Mouse (Mus musculus): ENCODE data around the gene Ttyh1. TPM values are rescaled to one million over a fixed set of nuclear protein-coding genes. Genes with fewer than 3 reads are reported as not detected.

The Ttyh1 gene
- polyA plus RNA-seq, 1 experiment from 2014 or later = 87.3 TPM

DNA sequence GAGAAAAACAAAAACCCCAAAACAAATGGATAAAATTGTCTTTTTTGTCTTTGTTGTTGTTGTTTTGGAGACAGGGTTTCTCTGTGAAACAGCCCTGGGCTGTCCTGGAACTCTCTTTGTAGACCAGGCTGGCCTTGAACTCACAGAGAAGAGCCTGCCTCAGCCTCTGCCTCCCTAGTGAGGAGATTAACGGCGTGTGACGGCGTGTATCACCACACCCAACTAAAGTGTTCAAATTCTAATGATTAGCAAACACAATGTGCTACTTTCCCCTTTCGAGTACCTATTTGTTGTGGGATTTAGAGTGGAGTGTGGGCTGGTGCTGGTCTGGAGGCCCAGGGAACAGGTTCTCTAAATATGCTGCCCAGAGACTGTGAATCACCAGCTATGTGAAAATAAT is 15.7 kb downstream of the Ttyh1 start:
- no peak for ATAC-seq (replicated peaks; ENCODE audit: low FRiP score)
- no peak for DNase-seq (ENCODE audit: low spot score)
- Histone ChIP-seq H3K27ac (ENCODE audit: low read depth, low read length) (no peak overlapping the region), H3K9ac (ENCODE audit: low read length) (no peak overlapping the region), H3K36me3 (ENCODE audit: control insufficient read depth, insufficient read depth, low read length) (peaks cover 7% of the 10 kb centered on the region), H3K9me3 (ENCODE audit: control insufficient read depth, low read length) (no peaks in the 10 kb centered on the region), H3K4me2 (ENCODE audit: low read depth, low read length, severe bottlenecking) (no peak overlapping the region), H3K27me3 (ENCODE audit: control insufficient read depth, insufficient read depth, low read length) (no peaks in the 10 kb centered on the region), H3K4me1 (replicated peaks; ENCODE audit: control insufficient read depth, insufficient read depth, low read length) (peaks cover 4% of the 10 kb centered on the region; the same call in 1 of the 2 replicates), H3K4me3 (ENCODE audit: low read depth, low read length) (no peak overlapping the region)
- WGBS = 88% methylated on average over 5 of the region's 5 CpGs

- ATAC-seq (replicated peaks; ENCODE audit: low FRiP score) (peak; percentile 42), DNase-seq (ENCODE audit: low spot score) (peak; percentile 64)
- Histone ChIP-seq H3K27ac (ENCODE audit: low read depth, low read length) (peak overlapping the region; percentile 37; the same call in 1 of the 2 replicates), H3K4me1 (replicated peaks; ENCODE audit: control insufficient read depth, insufficient read depth, low read length) (peaks cover 4% of the 10 kb centered on the region; the same call in 1 of the 2 replicates), H3K9me3 (ENCODE audit: control insufficient read depth, low read length) (no peaks in the 10 kb centered on the region), H3K4me2 (ENCODE audit: low read depth, low read length, severe bottlenecking) (peak overlapping the region; percentile 71), H3K4me3 (ENCODE audit: low read depth, low read length) (peak overlapping the region; percentile 73), H3K9ac (ENCODE audit: low read length) (peak overlapping the region; percentile 80), H3K36me3 (ENCODE audit: control insufficient read depth, insufficient read depth, low read length) (peaks cover 9% of the 10 kb centered on the region), H3K27me3 (ENCODE audit: control insufficient read depth, insufficient read depth, low read length) (no peaks in the 10 kb centered on the region)
- WGBS = under 1% methylated on average over 16 of the region's 16 CpGs
These were observed 17.2 kb downstream of the Ttyh1 start for GRCm38 (mm10) chr7:4136404-4136770.

GRCm38 (mm10) chr7:4136771-4137531 is 17.7 kb downstream of the Ttyh1 start, which contains the start of gene Leng8:
Leng8 (plus strand) TSS chr7:4137039.
- peaks cover 14% of the 10 kb centered on the region for H3K36me3 ChIP-seq (ENCODE audit: control insufficient read depth, insufficient read depth, low read length)
- WGBS = under 1% methylated on average over 60 of the region's 78 CpGs
- DNase-seq (ENCODE audit: low spot score) (peak; percentile 99), ATAC-seq (replicated peaks; ENCODE audit: low FRiP score) (peak; percentile 99)
- H3K9me3 ChIP-seq (ENCODE audit: control insufficient read depth, low read length) = no peaks in the 10 kb centered on the region
- peaks cover 4% of the 10 kb centered on the region; the same call in 1 of the 2 replicates for H3K4me1 ChIP-seq (replicated peaks; ENCODE audit: control insufficient read depth, insufficient read depth, low read length)
- peak within 1 kb of the TSS; percentile 80 for H3K9ac ChIP-seq (ENCODE audit: low read length)
- H3K27ac ChIP-seq (ENCODE audit: low read depth, low read length) = peak within 1 kb of the TSS; percentile 90
- no peaks in the 10 kb centered on the region for H3K27me3 ChIP-seq (ENCODE audit: control insufficient read depth, insufficient read depth, low read length)
- H3K4me3 ChIP-seq (ENCODE audit: low read depth, low read length) = peak within 1 kb of the TSS; percentile 73
- peak within 1 kb of the TSS; percentile 75 for H3K4me2 ChIP-seq (ENCODE audit: low read depth, low read length, severe bottlenecking)

- Histone ChIP-seq H3K9ac (ENCODE audit: low read length) (peak overlapping the region; percentile 80), H3K4me2 (ENCODE audit: low read depth, low read length, severe bottlenecking) (peak overlapping the region; percentile 75), H3K27ac (ENCODE audit: low read depth, low read length) (no peak overlapping the region), H3K4me3 (ENCODE audit: low read depth, low read length) (peak overlapping the region; percentile 73), H3K9me3 (ENCODE audit: control insufficient read depth, low read length) (no peaks in the 10 kb centered on the region), H3K27me3 (ENCODE audit: control insufficient read depth, insufficient read depth, low read length) (no peaks in the 10 kb centered on the region), H3K36me3 (ENCODE audit: control insufficient read depth, insufficient read depth, low read length) (peaks cover 18% of the 10 kb centered on the region), H3K4me1 (replicated peaks; ENCODE audit: control insufficient read depth, insufficient read depth, low read length) (peaks cover 4% of the 10 kb centered on the region; the same call in 1 of the 2 replicates)
- DNase-seq (ENCODE audit: low spot score) = no peak
- no peak for ATAC-seq (replicated peaks; ENCODE audit: low FRiP score)
- WGBS = 62% methylated on average over 3 of the region's 3 CpGs
These were observed 18.5 kb downstream of the Ttyh1 start for GRCm38 (mm10) chr7:4137746-4138145.

DNA sequence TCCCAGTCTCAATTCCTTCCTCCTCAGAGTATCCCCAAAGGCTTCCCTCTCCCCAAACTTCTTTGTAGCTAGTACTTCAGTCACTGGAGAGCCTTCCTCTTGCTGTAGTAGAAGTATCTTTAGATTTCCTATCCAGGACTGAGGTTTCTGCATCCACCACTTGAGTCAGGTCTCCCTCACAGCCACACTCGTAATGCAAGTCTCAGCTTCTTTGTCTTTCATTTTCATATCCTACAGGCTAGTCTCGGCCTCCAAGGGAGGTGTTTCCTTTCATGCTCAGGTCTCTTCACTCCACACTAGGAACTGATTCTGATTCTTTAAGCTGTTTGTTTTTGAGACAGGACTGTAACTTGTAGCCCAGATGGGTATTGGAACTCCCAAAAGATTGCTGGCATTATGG is 19.0 kb downstream of the Ttyh1 start:
- Histone ChIP-seq H3K36me3 (ENCODE audit: control insufficient read depth, insufficient read depth, low read length) (peaks cover 21% of the 10 kb centered on the region), H3K4me3 (ENCODE audit: low read depth, low read length) (peak overlapping the region; percentile 73; the same call in 1 of the 2 replicates), H3K9me3 (ENCODE audit: control insufficient read depth, low read length) (no peaks in the 10 kb centered on the region), H3K27me3 (ENCODE audit: control insufficient read depth, insufficient read depth, low read length) (no peaks in the 10 kb centered on the region), H3K9ac (ENCODE audit: low read length) (peak overlapping the region; percentile 80; the same call in 1 of the 2 replicates), H3K4me2 (ENCODE audit: low read depth, low read length, severe bottlenecking) (peak overlapping the region; percentile 75), H3K27ac (ENCODE audit: low read depth, low read length) (no peak overlapping the region), H3K4me1 (replicated peaks; ENCODE audit: control insufficient read depth, insufficient read depth, low read length) (peaks cover 4% of the 10 kb centered on the region; the same call in 1 of the 2 replicates)
- ATAC-seq (replicated peaks; ENCODE audit: low FRiP score) (no peak), DNase-seq (ENCODE audit: low spot score) (no peak)
- 87% methylated on average over 2 of the region's 2 CpGs for WGBS

GRCm38 (mm10) chr7:4138671-4139070 is 19.5 kb downstream of the Ttyh1 start:
- Histone ChIP-seq H3K27ac (ENCODE audit: low read depth, low read length) (no peak overlapping the region), H3K4me3 (ENCODE audit: low read depth, low read length) (no peak overlapping the region), H3K36me3 (ENCODE audit: control insufficient read depth, insufficient read depth, low read length) (peaks cover 26% of the 10 kb centered on the region), H3K4me2 (ENCODE audit: low read depth, low read length, severe bottlenecking) (no peak overlapping the region), H3K9ac (ENCODE audit: low read length) (no peak overlapping the region), H3K27me3 (ENCODE audit: control insufficient read depth, insufficient read depth, low read length) (no peaks in the 10 kb centered on the region), H3K9me3 (ENCODE audit: control insufficient read depth, low read length) (no peaks in the 10 kb centered on the region), H3K4me1 (replicated peaks; ENCODE audit: control insufficient read depth, insufficient read depth, low read length) (peaks cover 4% of the 10 kb centered on the region; the same call in 1 of the 2 replicates)
- WGBS = 94% methylated on average over 7 of the region's 7 CpGs
- DNase-seq (ENCODE audit: low spot score) (no peak), ATAC-seq (replicated peaks; ENCODE audit: low FRiP score) (no peak)

GRCm38 (mm10) chr7:4139391-4139790 is 20.2 kb downstream of the Ttyh1 start:
- Histone ChIP-seq H3K4me3 (ENCODE audit: low read depth, low read length) (no peak overlapping the region), H3K4me2 (ENCODE audit: low read depth, low read length, severe bottlenecking) (no peak overlapping the region), H3K27me3 (ENCODE audit: control insufficient read depth, insufficient read depth, low read length) (no peaks in the 10 kb centered on the region), H3K36me3 (ENCODE audit: control insufficient read depth, insufficient read depth, low read length) (peaks cover 33% of the 10 kb centered on the region), H3K4me1 (replicated peaks; ENCODE audit: control insufficient read depth, insufficient read depth, low read length) (peaks cover 4% of the 10 kb centered on the region; the same call in 1 of the 2 replicates), H3K27ac (ENCODE audit: low read depth, low read length) (no peak overlapping the region), H3K9me3 (ENCODE audit: control insufficient read depth, low read length) (no peaks in the 10 kb centered on the region), H3K9ac (ENCODE audit: low read length) (no peak overlapping the region)
- 95% methylated on average over 5 of the region's 5 CpGs for WGBS
- DNase-seq (ENCODE audit: low spot score) (no peak), ATAC-seq (replicated peaks; ENCODE audit: low FRiP score) (no peak)

DNA sequence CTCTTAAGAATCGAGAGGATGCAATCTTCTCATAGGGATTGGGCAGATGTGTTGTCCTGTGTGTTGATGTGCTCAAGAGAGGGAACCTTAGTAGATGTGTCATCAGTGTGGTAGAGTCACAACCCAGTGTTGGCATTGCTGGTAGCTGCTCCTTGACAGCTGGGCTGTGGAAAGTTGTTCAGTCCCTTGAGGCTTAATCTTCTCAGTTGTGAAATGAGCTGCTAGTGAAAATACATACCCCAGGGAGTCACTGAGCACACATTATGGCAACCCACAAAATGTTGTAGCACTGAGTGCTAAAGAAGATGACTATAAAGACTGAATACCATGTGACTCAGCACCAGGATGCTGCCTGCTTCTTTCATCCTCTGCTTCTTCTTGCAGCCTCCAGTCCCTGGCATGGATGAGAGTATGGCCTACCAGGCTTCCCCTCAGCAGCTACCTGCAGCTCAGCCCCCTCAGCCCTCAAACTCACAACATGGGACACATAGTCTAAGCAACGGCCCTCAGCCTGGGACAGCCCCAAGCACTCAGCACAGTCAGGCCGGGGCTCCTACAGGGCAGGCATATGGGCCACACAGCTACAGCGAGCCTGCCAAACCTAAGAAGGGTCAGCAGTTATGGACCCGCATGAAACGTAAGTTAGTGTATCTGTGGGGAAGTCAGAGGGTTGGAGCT is 22.6 kb downstream of the Ttyh1 start:
- 92% methylated on average over 6 of the region's 6 CpGs for WGBS
- H3K9ac ChIP-seq (ENCODE audit: low read length) = no peak overlapping the region
- no peaks in the 10 kb centered on the region for H3K9me3 ChIP-seq (ENCODE audit: control insufficient read depth, low read length)
- no peak overlapping the region for H3K27ac ChIP-seq (ENCODE audit: low read depth, low read length)
- peaks cover 3% of the 10 kb centered on the region; the same call in 1 of the 2 replicates for H3K4me1 ChIP-seq (replicated peaks; ENCODE audit: control insufficient read depth, insufficient read depth, low read length)
- H3K4me3 ChIP-seq (ENCODE audit: low read depth, low read length) = no peak overlapping the region
- DNase-seq (ENCODE audit: low spot score) (peak; percentile 39), ATAC-seq (replicated peaks; ENCODE audit: low FRiP score) (no peak)
- peaks cover 49% of the 10 kb centered on the region for H3K36me3 ChIP-seq (ENCODE audit: control insufficient read depth, insufficient read depth, low read length)
- no peak overlapping the region for H3K4me2 ChIP-seq (ENCODE audit: low read depth, low read length, severe bottlenecking)
- H3K27me3 ChIP-seq (ENCODE audit: control insufficient read depth, insufficient read depth, low read length) = no peaks in the 10 kb centered on the region
